Mouse (Mus musculus) layer of hippocampus, adult 2 months (tissue): Measurements from ENCODE around the gene Epo. TPM values are rescaled to one million over a fixed set of nuclear protein-coding genes. Genes with fewer than 3 reads are reported as not detected.
A peak's percentile ranks its signal among the peaks of the same experiment; 100 is the strongest.

Source experiments
- DNase-seq, 2 experiments: peaks; one replicate each; pipeline ENCODE4 v3.0.0; 2022; ENCODE audit warnings: low spot score in 2 of 2
- H3K27ac ChIP-seq: fragments of 200-600 bp; 2 replicates; pipeline ENCODE4 v1.8.1; 2022
- H3K4me3 ChIP-seq: fragments of 200-600 bp; 2 replicates; pipeline ENCODE4 v1.8.1; 2022; ENCODE audit warnings: mild to moderate bottlenecking
- CTCF ChIP-seq: fragments of 200-600 bp; conservative IDR thresholded peaks from 2 replicates; pipeline ENCODE4 v1.8.1; 2022; ENCODE audit warnings: antibody characterized with exemption, mild to moderate bottlenecking, moderate library complexity
- total RNA-seq, 2 experiments: library from RNA; stranded (reverse); gene quantifications; 2 replicates each; pipeline ENCODE4 v1.2.3; 2021

Epo gene
- total RNA-seq, 2 experiments from 2014 or later = not detected

GRCm38 (mm10) chr5:137510014-137510501 lies 23.0 kb downstream of the Epo start:
- DNase-seq = peak in 1 of 2 experiments; percentile 67
- Histone ChIP-seq H3K4me3 (peak overlapping the region; percentile 76), H3K27ac (peak overlapping the region; percentile 96)
- TF ChIP-seq CTCF = no peak

GRCm38 (mm10) chr5:137504041-137504440 lies 29.0 kb downstream of the Epo start:
- no peak for DNase-seq
- no peak overlapping the region for H3K27ac ChIP-seq
- no peak overlapping the region for H3K4me3 ChIP-seq
- TF ChIP-seq CTCF = peak; percentile 30

DNA sequence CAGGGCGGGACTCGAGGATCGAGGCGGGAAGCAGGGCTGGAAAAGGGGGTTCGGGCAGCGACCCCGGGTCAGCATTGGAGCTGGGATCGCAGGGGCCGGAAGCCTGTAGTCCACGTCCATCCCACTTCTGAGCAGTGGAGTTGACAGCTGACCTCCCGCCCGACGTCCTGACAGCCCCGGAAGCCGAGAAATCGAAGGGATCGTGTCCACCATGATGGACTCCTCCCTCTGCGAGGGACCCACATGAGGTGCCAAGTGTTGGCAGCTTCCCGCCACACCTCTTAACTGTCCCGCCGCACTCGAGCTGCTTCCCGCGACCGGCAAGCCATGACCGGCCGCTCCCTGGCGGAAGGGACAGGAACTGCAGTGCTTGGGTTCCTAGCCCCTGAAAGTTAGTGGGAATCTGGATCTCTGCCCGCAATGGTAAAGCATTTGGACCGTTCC lies 30.4 kb downstream of the Epo start:
- H3K27ac ChIP-seq = peak overlapping the region; percentile 100
- peak overlapping the region; percentile 84 for H3K4me3 ChIP-seq
- TF ChIP-seq CTCF = peak; percentile 97
- peak; percentile 62 to 71 for DNase-seq

- TF ChIP-seq CTCF = peak; percentile 91
- H3K27ac ChIP-seq = peak within 1 kb of the TSS; percentile 100
- peak; percentile 99 to 100 for DNase-seq
- peak within 1 kb of the TSS; percentile 84 for H3K4me3 ChIP-seq
Measured at GRCm38 (mm10) chr5:137501709-137502666, 31.1 kb downstream of the Epo start, which contains the start of gene Pop7. TSS of gene Pop7 (minus strand) at chr5:137502518.

DNA sequence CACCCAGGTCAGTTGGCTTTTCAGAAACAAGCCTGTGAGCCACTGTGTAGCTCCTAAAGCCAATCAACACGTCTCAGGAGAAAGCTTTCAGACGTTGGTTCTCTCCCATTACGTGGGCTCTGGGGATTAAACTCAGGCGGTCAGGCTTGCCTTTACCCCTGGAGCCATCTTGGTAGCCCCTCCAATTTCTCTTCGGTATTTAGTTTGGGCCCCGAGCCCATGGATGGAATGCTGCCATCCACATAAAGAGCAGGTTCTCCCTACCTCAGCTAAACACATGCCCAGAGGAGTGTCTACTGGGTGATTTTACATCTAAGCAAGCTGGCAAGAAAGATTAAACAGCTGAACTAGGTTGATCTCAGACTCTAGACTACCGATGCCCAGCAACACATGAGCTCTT lies 32.9 kb downstream of the Epo start:
- no peak for TF ChIP-seq CTCF

DNA sequence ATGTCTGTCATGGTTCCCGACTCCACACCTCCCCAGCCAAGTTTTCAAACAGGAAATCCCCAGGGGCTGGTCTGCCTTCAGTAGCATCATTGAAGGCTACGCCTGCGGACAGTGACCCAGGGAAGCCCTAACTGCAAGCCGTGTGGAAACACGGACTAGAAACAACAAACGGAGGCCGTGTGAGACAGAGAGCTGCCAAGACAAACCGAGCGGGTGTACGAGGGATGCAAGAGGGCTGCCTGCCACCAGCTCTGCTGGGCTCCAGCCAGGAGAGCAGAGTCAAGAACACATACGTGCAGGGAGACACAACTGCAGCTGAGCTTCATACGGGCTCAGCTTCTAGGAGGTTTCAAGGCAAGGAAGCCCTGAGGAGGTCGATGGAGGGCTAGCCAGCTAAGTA lies 39.2 kb downstream of the Epo start:
- H3K27ac ChIP-seq = peak overlapping the region; percentile 14; the same call in 1 of the 2 replicates
- no peak for TF ChIP-seq CTCF
- DNase-seq = no peak
- no peak overlapping the region for H3K4me3 ChIP-seq

More for the DNA sequence above, 32.9 kb downstream of the Epo start:
- Histone ChIP-seq H3K27ac (no peak overlapping the region), H3K4me3 (no peak overlapping the region)
- no peak for DNase-seq

DNA sequence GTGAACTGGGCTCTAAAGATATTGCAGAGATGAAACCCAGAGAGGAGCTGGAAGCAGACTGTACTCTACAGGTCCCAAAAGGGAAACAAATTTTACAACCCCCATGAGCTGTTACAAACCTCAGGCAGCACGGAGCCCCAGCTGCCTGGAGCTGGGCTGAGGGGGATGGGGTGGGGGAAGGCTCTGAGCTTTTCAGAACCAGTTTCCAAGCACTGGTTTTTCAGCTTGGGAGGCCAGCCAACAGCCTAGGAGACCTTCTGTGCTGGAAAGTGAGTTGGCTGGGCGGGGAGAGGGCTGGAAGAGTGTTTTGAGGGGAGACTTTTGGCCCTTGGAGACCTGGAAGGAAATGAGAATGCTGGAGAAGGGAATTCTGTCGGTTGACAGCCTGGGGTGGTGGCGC lies 41.5 kb downstream of the Epo start:
- Histone ChIP-seq H3K27ac (peak overlapping the region; percentile 67), H3K4me3 (no peak overlapping the region)
- peak; percentile 49 to 67 for DNase-seq
- no peak for TF ChIP-seq CTCF

- H3K4me3 ChIP-seq = no peak overlapping the region
- no peak for DNase-seq
- peak; percentile 60 for TF ChIP-seq CTCF
- H3K27ac ChIP-seq = no peak overlapping the region
Measured at GRCm38 (mm10) chr5:137487616-137488015, 45.4 kb downstream of the Epo start.

GRCm38 (mm10) chr5:137485851-137486155 lies 47.2 kb downstream of the Epo start:
- H3K4me3 ChIP-seq = no peak overlapping the region
- H3K27ac ChIP-seq = no peak overlapping the region
- DNase-seq = no peak
- TF ChIP-seq CTCF = no peak

DNA sequence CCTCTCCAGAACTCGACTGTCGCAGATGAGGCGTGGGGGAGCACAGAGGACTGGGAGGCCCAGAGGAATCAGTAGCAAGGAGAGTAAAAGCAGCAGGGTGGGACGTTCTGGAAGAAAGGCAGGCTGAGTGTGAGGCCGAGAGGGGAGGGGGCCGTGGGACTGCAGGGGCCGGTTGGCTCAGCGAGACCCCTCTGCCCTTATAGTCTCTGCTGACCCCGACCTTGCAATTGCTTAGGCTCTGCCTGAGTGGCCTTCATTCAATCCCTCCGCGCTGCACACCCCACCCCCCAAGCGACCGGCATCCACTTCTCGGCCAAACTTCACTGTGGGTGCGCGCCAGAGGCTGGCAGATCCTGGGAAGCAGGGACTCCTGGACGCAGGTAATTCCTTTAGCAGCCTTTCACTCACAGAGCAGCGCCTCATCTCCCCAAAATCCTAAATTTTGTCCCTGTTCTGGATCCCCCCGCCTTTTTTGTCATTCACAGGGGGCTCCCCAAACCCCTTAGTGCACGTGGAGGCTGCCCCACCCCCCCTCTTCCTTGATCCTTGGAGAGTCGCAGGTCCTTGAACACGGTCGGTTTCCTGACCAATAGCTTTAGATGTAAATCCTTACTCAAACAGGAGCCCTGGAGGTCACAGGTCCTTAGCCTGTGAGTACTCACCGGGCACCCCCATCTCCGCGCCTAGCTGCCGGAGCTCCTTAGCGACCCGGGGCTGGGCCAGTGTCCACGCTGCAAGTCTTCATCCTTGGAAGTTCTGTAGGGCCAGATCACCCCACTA lies 47.8 kb downstream of the Epo start:
- Histone ChIP-seq H3K27ac (no peak overlapping the region), H3K4me3 (no peak overlapping the region)
- no peak for DNase-seq
- no peak for TF ChIP-seq CTCF

DNA sequence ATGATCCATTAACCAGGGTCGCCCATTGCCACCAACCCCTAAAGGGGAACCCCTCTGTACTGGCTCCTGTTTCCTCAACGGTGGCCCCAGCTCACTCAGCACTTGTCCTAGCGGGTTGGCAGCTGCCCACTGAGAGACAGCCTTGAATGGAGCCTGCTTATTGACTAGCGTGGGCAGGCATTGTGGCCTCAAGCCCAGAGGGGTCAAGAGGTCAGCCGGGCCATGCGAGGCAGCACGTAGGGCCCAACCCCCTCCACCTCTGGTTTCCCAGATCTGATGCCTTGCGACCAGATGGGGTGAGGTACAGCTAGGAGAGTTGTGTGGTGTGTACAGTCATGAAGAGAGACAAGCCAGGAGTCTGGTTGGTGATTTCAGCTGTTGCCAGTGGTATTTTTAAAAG lies 51.1 kb downstream of the Epo start:
- no peak overlapping the region for H3K4me3 ChIP-seq
- no peak overlapping the region for H3K27ac ChIP-seq
- DNase-seq = no peak
- TF ChIP-seq CTCF = no peak

- DNase-seq = peak; percentile 67 to 84
- no peak overlapping the region for H3K4me3 ChIP-seq
- H3K27ac ChIP-seq = no peak overlapping the region
- peak; percentile 76 for TF ChIP-seq CTCF
Measured at GRCm38 (mm10) chr5:137481138-137481537, 51.9 kb downstream of the Epo start.

DNA sequence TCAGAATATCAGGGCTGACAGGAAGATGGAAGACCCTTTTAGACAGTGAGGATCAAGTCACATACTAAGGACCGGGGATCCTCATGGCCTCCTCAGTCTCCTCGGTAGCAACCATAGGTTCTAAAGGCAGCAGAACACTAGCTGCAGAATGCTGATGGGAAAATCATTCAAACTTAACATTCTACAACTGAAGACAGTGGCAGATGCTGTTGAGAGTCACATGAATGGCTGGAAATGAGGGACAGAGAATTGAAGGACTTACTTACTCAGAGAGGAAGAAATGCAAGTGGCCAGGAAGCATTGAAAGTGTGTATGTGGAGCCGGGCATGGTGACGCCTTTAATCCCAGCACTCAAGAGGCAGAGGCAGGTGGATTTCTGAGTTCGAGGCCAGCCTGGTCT lies 56.1 kb downstream of the Epo start, which contains the start of gene Zan:
Gene Zan (minus strand): TSS at position 101 of the 400 bp plus-strand sequence.
- DNase-seq = no peak
- no peak within 1 kb of the TSS for H3K4me3 ChIP-seq
- H3K27ac ChIP-seq = no peak within 1 kb of the TSS
- TF ChIP-seq CTCF = no peak
